ENCODE assay signal across 12 mouse cellular contexts in genomic region chr7:16914453-16915343, GRCm38 (mm10). TPM values are rescaled to one million over a fixed set of nuclear protein-coding genes. Genes with fewer than 3 reads are reported as not detected.
A peak's percentile ranks its signal among the peaks of the same experiment; 100 is the strongest.
DNase-seq lines count a peak whose midpoint lies in the region; ATAC-seq and TF ChIP-seq lines count a peak whose summit lies in the region.
"Had no signal": no experiment of that assay in that cellular context is flagged by ENCODE, and none has a peak within 500 bp of the region (broad histone marks: within the 10 kb centered on the region; RNA-seq: fewer than 3 reads in every experiment).

No protein-coding gene starts in this region.

- H3K4me1 ChIP-seq in cortical plate, adult 2 months (ENCODE audit: control insufficient read depth, insufficient read depth, low read length), result peaks cover 15% of the 10 kb centered on the region
- peaks cover 19% of the 10 kb centered on the region for H3K4me1 ChIP-seq in hindbrain, embryonic 16.5 days (ENCODE audit: control insufficient read depth, insufficient read depth, low read depth, low read length)
- no peaks in the 10 kb centered on the region for H3K4me1 ChIP-seq in kidney, adult 2 months (ENCODE audit: control insufficient read depth, insufficient read depth, low read length)

- ATAC-seq in hindbrain, embryonic 16.5 days, result 0 out of 2 replicates have a peak, but pooled peaks have one; percentile 2

- H3K27ac ChIP-seq in layer of hippocampus, adult 2 months, result peak overlapping the region; percentile 50; the same call in 1 of the 2 replicates
- no peak overlapping the region for H3K27ac ChIP-seq in cortical plate, adult 2 months (ENCODE audit: insufficient read depth, low read length)
- peak overlapping the region; percentile 1; the same call in 1 of the 2 replicates for H3K27ac ChIP-seq in hindbrain, embryonic 16.5 days (ENCODE audit: low read depth, low read length)
- no peak overlapping the region for H3K27ac ChIP-seq in kidney, adult 2 months (ENCODE audit: insufficient read depth, low read depth, low read length)
- H3K27ac ChIP-seq: embryonic facial prominence, embryonic 13.5 days; limb, embryonic 13.5 days; macrophage had no signal

- no peaks in the 10 kb centered on the region for H3K27me3 ChIP-seq in hindbrain, embryonic 16.5 days (replicated peaks; ENCODE audit: control insufficient read depth, insufficient read depth, low read length)
- no peaks in the 10 kb centered on the region for H3K27me3 ChIP-seq in kidney, adult 2 months (replicated peaks; ENCODE audit: control insufficient read depth, insufficient read depth, low read length)
- H3K27me3 ChIP-seq: embryonic facial prominence, embryonic 13.5 days; limb, embryonic 13.5 days had no signal

- H3K9ac ChIP-seq in hindbrain, embryonic 16.5 days (ENCODE audit: low read depth, low read length), result no peak overlapping the region
- H3K9ac ChIP-seq: embryonic facial prominence, embryonic 13.5 days; limb, embryonic 13.5 days had no signal

- H3K36me3 ChIP-seq in hindbrain, embryonic 16.5 days (ENCODE audit: control insufficient read depth, insufficient read depth, low read length), result peaks cover 40% of the 10 kb centered on the region
- 0 out of 2 replicates have a peak, but pooled peaks cover 2% of the 10 kb centered on the region for H3K36me3 ChIP-seq in kidney, adult 2 months (ENCODE audit: control insufficient read depth, insufficient read depth, low read length)

- no peak overlapping the region for H3K4me3 ChIP-seq in layer of hippocampus, adult 2 months
- no peak overlapping the region for H3K4me3 ChIP-seq in cortical plate, adult 2 months (ENCODE audit: insufficient read depth, low read length)
- no peak overlapping the region for H3K4me3 ChIP-seq in hindbrain, embryonic 16.5 days (ENCODE audit: low read length)
- no peak overlapping the region for H3K4me3 ChIP-seq in kidney, adult 2 months (ENCODE audit: insufficient read depth, low read depth, low read length)
- H3K4me3 ChIP-seq: embryonic facial prominence, embryonic 13.5 days; limb, embryonic 13.5 days had no signal

- DNase-seq in cerebellum, adult 9-11 months, result peak; percentile 58
- DNase-seq in cerebellum, postnatal 36 days, result no peak
- no peak for DNase-seq in layer of hippocampus, adult 2 months (ENCODE audit: low spot score in 2 of 2)
- no peak for DNase-seq in layer of hippocampus, adult 11-12 months (ENCODE audit: low spot score)
- DNase-seq in kidney, adult 2 months, result no peak
- no peak for DNase-seq in right cerebral cortex, postnatal 36 days (ENCODE audit: low spot score in 2 of 2)
- DNase-seq: adrenal gland, adult 8-10 months had no signal

- H3K4me2 ChIP-seq in hindbrain, embryonic 16.5 days (ENCODE audit: low read length), result no peak overlapping the region
- H3K4me2 ChIP-seq: embryonic facial prominence, embryonic 13.5 days; limb, embryonic 13.5 days had no signal

- TF ChIP-seq CTCF in layer of hippocampus, adult 2 months (conservative IDR thresholded peaks at IDR 0.05), result no peak
- no peak for TF ChIP-seq CTCF in cortical plate, adult 2 months (IDR thresholded peaks at IDR 0.05; ENCODE audit: extremely low read depth, insufficient read depth, low read length)
- no peak for TF ChIP-seq CTCF in kidney, adult 2 months (conservative IDR thresholded peaks at IDR 0.05; ENCODE audit: insufficient read depth, insufficient read length, low read depth, low read length)

- H3K9me3 ChIP-seq in hindbrain, embryonic 16.5 days (ENCODE audit: control insufficient read depth, low read length), result no peaks in the 10 kb centered on the region
- H3K9me3 ChIP-seq: embryonic facial prominence, embryonic 13.5 days; limb, embryonic 13.5 days had no signal

- WGBS in hindbrain, embryonic 16.5 days, result 83% methylated on average over 18 of the region's 18 CpGs
- 80% methylated on average over 18 of the region's 18 CpGs for WGBS in kidney, adult 2 months

- peak; percentile 26; the same call in 1 of the 2 replicates for TF ChIP-seq POLR2A in cortical plate, adult 2 months (IDR thresholded peaks at IDR 0.05; ENCODE audit: extremely low read depth, insufficient read depth, low read length)
- no peak for TF ChIP-seq POLR2A in kidney, adult 2 months (IDR thresholded peaks at IDR 0.05; ENCODE audit: low read depth, low read length)

RNA-seq across cellular contexts. Expression of gene Ptgir, which starts 8.4 kb away (rescaled TPM):
- total RNA-seq in layer of hippocampus, adult 2 months (2021), result under 1 TPM; 0.10 to 0.20 TPM
- polyA plus RNA-seq in cortical plate, adult 2 months (2012; rRNA removed), result 0.08 and 0.17 TPM in 2 replicates
- polyA plus RNA-seq in hindbrain, embryonic 16.5 days (2015; fragmentation: Nextera tagmentation; extraction: Ambion mirVana), result 0.14 and 0.26 TPM in 2 replicates
- polyA plus RNA-seq in kidney, adult 2 months (2012; rRNA removed), result 4.0 and 5.0 TPM in 2 replicates

RNA-seq across cellular contexts. Expression of gene Calm3, which starts 9.2 kb away (rescaled TPM):
- 1,000 to 10,000 TPM; 2,074 to 2,160 TPM for total RNA-seq in layer of hippocampus, adult 2 months (2021)
- 1,956 and 2,049 TPM in 2 replicates for polyA plus RNA-seq in cortical plate, adult 2 months (2012; rRNA removed)
- polyA plus RNA-seq in hindbrain, embryonic 16.5 days (2015; fragmentation: Nextera tagmentation; extraction: Ambion mirVana), result 419 and 442 TPM in 2 replicates
- 305 and 325 TPM in 2 replicates for polyA plus RNA-seq in kidney, adult 2 months (2012; rRNA removed)

RNA-seq across cellular contexts. Expression of gene Gng8, which starts 23.1 kb away (rescaled TPM):
- total RNA-seq in layer of hippocampus, adult 2 months (2021), result 1 to 10 TPM; 1.9 to 4.0 TPM
- 8.3 and 10.9 TPM in 2 replicates for polyA plus RNA-seq in cortical plate, adult 2 months (2012; rRNA removed)
- 1.5 and 1.6 TPM in 2 replicates for polyA plus RNA-seq in hindbrain, embryonic 16.5 days (2015; fragmentation: Nextera tagmentation; extraction: Ambion mirVana)
- 3.6 and 3.7 TPM in 2 replicates for polyA plus RNA-seq in kidney, adult 2 months (2012; rRNA removed)
- polyA plus RNA-seq: macrophage had no signal

RNA-seq across cellular contexts. Expression of gene Pnmal2, which starts 29.8 kb away (rescaled TPM):
- total RNA-seq in layer of hippocampus, adult 2 months (2021), result 100 to 1,000 TPM; 348 to 373 TPM
- 89.8 and 103 TPM in 2 replicates for polyA plus RNA-seq in cortical plate, adult 2 months (2012; rRNA removed)
- polyA plus RNA-seq in hindbrain, embryonic 16.5 days (2015; fragmentation: Nextera tagmentation; extraction: Ambion mirVana), result 143 and 146 TPM in 2 replicates
- 3.6 and 4.0 TPM in 2 replicates for polyA plus RNA-seq in kidney, adult 2 months (2012; rRNA removed)
- polyA plus RNA-seq: macrophage had no signal

RNA-seq across cellular contexts. Expression of gene Dact3, which starts 39.6 kb away (rescaled TPM):
- total RNA-seq in layer of hippocampus, adult 2 months (2021), result 100 to 1,000 TPM; 154 to 156 TPM
- polyA plus RNA-seq in cortical plate, adult 2 months (2012; rRNA removed), result 169 and 184 TPM in 2 replicates
- polyA plus RNA-seq in hindbrain, embryonic 16.5 days (2015; fragmentation: Nextera tagmentation; extraction: Ambion mirVana), result 2.9 and 3.5 TPM in 2 replicates
- polyA plus RNA-seq in kidney, adult 2 months (2012; rRNA removed), result 5.5 and 7.5 TPM in 2 replicates

Comparison
In these comparisons a context has a peak if more than half of its experiments do, and no peak if none do; other contexts are left out.
1. H3K27ac ChIP-seq: peak in layer of hippocampus, adult 2 months (single experiment) and hindbrain, embryonic 16.5 days (single experiment); none in cortical plate, adult 2 months (single experiment) and kidney, adult 2 months (single experiment).